ENCODE assay signal across 16 mouse cellular contexts in the genomic region with DNA sequence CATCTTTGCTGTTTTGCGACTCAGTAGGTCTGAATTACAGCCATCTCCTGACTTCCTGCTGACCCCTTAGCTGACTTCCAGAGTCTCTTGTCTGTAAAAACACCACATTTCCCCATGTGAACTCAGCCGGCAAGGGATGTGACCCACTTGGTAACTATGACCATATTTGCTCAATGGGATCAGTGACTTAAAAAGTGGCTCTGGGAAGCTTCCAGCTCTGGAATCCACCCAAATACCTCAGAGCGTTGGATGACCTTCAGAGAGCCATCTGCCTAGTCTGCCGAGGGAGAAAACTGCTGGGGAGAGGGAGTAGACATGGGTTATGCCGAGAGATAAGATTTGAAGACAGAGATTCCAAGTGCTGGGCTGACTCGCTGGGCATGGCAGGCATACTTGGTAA. TPM values are rescaled to one million over a fixed set of nuclear protein-coding genes. Genes with fewer than 3 reads are reported as not detected.
DNase-seq lines count a peak whose midpoint lies in the region; ATAC-seq and TF ChIP-seq lines count a peak whose summit lies in the region.
"Had no signal": no experiment of that assay in that cellular context is flagged by ENCODE, and none has a peak within 500 bp of the region (broad histone marks: within the 10 kb centered on the region; RNA-seq: fewer than 3 reads in every experiment).

No protein-coding gene starts in this region.

- WGBS in kidney, postnatal 0 days = 53% methylated on average over 6 of the region's 6 CpGs
- 32% methylated on average over 6 of the region's 6 CpGs for WGBS in heart, embryonic 11.5 days (ENCODE audit: insufficient replicate concordance)

- H3K36me3 ChIP-seq in kidney, postnatal 0 days (ENCODE audit: insufficient read depth, low read length) = no peaks in the 10 kb centered on the region
- H3K36me3 ChIP-seq in heart, embryonic 11.5 days (ENCODE audit: control insufficient read depth, insufficient read depth, low read length) = peaks cover 3% of the 10 kb centered on the region
- H3K36me3 ChIP-seq: forebrain, embryonic 10.5 days; hindbrain, embryonic 13.5 days had no signal

- no peaks in the 10 kb centered on the region for H3K9me3 ChIP-seq in kidney, postnatal 0 days (replicated peaks; ENCODE audit: low read length)
- H3K9me3 ChIP-seq in heart, embryonic 11.5 days (replicated peaks; ENCODE audit: control insufficient read depth, low read length) = no peaks in the 10 kb centered on the region
- H3K9me3 ChIP-seq: forebrain, embryonic 10.5 days; hindbrain, embryonic 13.5 days had no signal

- no peak for TF ChIP-seq CTCF in kidney, postnatal 0 days (IDR thresholded peaks at IDR 0.05; ENCODE audit: low read depth)

- H3K27me3 ChIP-seq in kidney, postnatal 0 days (ENCODE audit: insufficient read depth, low read length) = no peaks in the 10 kb centered on the region
- H3K27me3 ChIP-seq in heart, embryonic 11.5 days (ENCODE audit: control insufficient read depth, insufficient read depth, low read length) = no peaks in the 10 kb centered on the region
- H3K27me3 ChIP-seq: CH12.LX; hindbrain, embryonic 13.5 days had no signal

- no peak for ATAC-seq in kidney, postnatal 0 days (replicated peaks; ENCODE audit: low FRiP score, low read depth)
- ATAC-seq in heart, embryonic 11.5 days (replicated peaks; ENCODE audit: insufficient number of reproducible peaks, low FRiP score, low TSS enrichment) = no peak
- no peak for ATAC-seq in activated CD4-positive, CD25-positive, alpha-beta regulatory T cell, adult 4 months
- ATAC-seq: liver, postnatal 0 days had no signal

- no peak overlapping the region for H3K27ac ChIP-seq in kidney, postnatal 0 days
- H3K27ac ChIP-seq in heart, embryonic 11.5 days (ENCODE audit: low read depth, low read length) = 0 out of 2 replicates have a peak overlapping the region, but pooled peaks have one; percentile 0
- H3K27ac ChIP-seq: forebrain, embryonic 10.5 days; hindbrain, embryonic 13.5 days had no signal

- H3K9ac ChIP-seq in kidney, postnatal 0 days (ENCODE audit: low read depth, low read length) = no peak overlapping the region
- H3K9ac ChIP-seq in heart, embryonic 11.5 days (ENCODE audit: low read depth, low read length) = no peak overlapping the region
- H3K9ac ChIP-seq: hindbrain, embryonic 13.5 days; liver, postnatal 0 days had no signal

- no peak overlapping the region for H3K4me2 ChIP-seq in kidney, postnatal 0 days (ENCODE audit: low read length)
- H3K4me2 ChIP-seq in heart, embryonic 11.5 days = no peak overlapping the region
- H3K4me2 ChIP-seq: hindbrain, embryonic 13.5 days had no signal

- H3K4me3 ChIP-seq in kidney, postnatal 0 days (replicated peaks; ENCODE audit: low read depth, low read length) = no peak overlapping the region
- no peak overlapping the region for H3K4me3 ChIP-seq in heart, embryonic 11.5 days (ENCODE audit: low read depth, low read length)
- H3K4me3 ChIP-seq: forebrain, embryonic 10.5 days; hindbrain, embryonic 13.5 days had no signal

- DNase-seq in kidney, postnatal 0 days (ENCODE audit: low spot score) = peak; percentile 2
- DNase-seq in kidney, adult 18-20 months = no peak
- peak; percentile 33 for DNase-seq in adrenal gland, postnatal 25 days
- peak; percentile 86 for DNase-seq in lung, postnatal 10 days
- no peak for DNase-seq in layer of hippocampus, postnatal 36 days
- no peak for DNase-seq in gastrocnemius, adult 18-20 months (ENCODE audit: low spot score)
- DNase-seq: liver, postnatal 0 days; right cerebral cortex, postnatal 25 days; thymus, postnatal 14 days had no signal

- no peaks in the 10 kb centered on the region for H3K4me1 ChIP-seq in kidney, postnatal 0 days (replicated peaks; ENCODE audit: insufficient read depth, low read length)
- H3K4me1 ChIP-seq in heart, embryonic 11.5 days (ENCODE audit: control insufficient read depth, insufficient read depth, low read length) = peaks cover 29% of the 10 kb centered on the region
- H3K4me1 ChIP-seq: forebrain, embryonic 10.5 days; hindbrain, embryonic 13.5 days had no signal

RNA-seq across cellular contexts. Expression of a gene that starts 44.7 kb away (rescaled TPM):
- not detected in 2 replicates for polyA plus RNA-seq in kidney, postnatal 0 days (2015; fragmentation: Nextera tagmentation; extraction: Ambion mirVana)
- 0.39 and 0.48 TPM in 2 replicates for total RNA-seq in adrenal gland, postnatal 25 days (2021)
- polyA plus RNA-seq in heart, embryonic 11.5 days (2014; fragmentation: Nextera tagmentation; extraction: Ambion mirVana) = 40.1 and 41.1 TPM in 2 replicates
- not detected for polyA plus RNA-seq in activated CD4-positive, CD25-positive, alpha-beta regulatory T cell, adult 4 months (2017; shearing (Covaris generic))
- not detected for total RNA-seq in layer of hippocampus, postnatal 36 days (2021)
- total RNA-seq in gastrocnemius, adult 18-20 months (2021) = under 1 TPM in 1 of 2 experiments, not detected in 1; 0.09 TPM
- total RNA-seq: CH12.LX; common myeloid progenitor, adult 5-6 weeks; layer of hippocampus, postnatal 25 days had no signal
- polyA plus RNA-seq: hindbrain, embryonic 13.5 days; liver, postnatal 0 days had no signal

Comparison
In these comparisons a context has a peak if more than half of its experiments do, and no peak if none do; other contexts are left out.
1. DNase-seq: peak in kidney, postnatal 0 days (single experiment), adrenal gland, postnatal 25 days (single experiment) and lung, postnatal 10 days (single experiment); none in kidney, adult 18-20 months (single experiment), layer of hippocampus, postnatal 36 days (0 of 2) and gastrocnemius, adult 18-20 months (single experiment).